Mouse (Mus musculus): ENCODE data around the gene Sprtn. TPM values are rescaled to one million over a fixed set of nuclear protein-coding genes. Genes with fewer than 3 reads are reported as not detected.

Gene Sprtn
- polyA plus RNA-seq, 1 experiment = 9.5 TPM

DNA sequence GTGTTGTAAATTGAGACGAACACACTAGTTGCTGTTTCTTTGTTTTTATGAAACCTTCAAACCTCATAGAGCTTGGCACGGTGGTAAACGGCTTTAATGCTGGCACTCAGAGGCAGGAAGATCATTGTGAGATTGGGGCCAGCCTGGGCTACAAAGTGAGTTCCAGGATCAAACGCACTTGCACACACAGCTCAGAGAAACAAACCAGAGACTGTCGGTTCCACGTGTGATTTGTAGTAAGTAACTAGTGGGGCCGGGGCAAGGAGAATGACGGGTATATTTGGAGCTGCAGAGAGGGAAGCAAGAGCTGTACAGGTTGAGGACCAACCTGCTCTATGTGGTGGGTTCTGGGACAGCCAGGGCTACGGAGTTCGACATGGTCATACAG lies 52.4 kb downstream of the Sprtn start:
- TF ChIP-seq GATA1 (IDR thresholded peaks at IDR 0.05; ENCODE audit: low read length) = no peak

DNA sequence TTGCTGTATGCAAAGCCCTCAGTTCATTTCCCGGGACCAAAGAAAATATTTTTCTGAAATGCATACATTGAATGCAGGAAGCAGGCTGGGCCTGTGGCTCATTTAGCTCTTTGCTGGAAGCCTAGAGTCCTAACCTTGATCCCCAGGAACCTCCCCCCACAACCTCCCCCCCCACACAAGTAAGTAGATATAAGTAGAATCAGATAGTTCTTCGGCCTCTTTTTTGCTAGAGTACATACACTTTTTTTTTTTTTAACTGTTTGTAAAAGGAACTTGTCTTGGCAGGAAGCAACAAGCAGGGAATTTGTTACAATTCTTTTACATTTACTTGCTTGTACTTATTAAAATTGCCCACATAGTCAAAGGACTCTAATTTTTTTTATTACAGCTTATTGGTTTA lies 53.2 kb downstream of the Sprtn start:
- TF ChIP-seq GATA1 (IDR thresholded peaks at IDR 0.05; ENCODE audit: low read length) = no peak

DNA sequence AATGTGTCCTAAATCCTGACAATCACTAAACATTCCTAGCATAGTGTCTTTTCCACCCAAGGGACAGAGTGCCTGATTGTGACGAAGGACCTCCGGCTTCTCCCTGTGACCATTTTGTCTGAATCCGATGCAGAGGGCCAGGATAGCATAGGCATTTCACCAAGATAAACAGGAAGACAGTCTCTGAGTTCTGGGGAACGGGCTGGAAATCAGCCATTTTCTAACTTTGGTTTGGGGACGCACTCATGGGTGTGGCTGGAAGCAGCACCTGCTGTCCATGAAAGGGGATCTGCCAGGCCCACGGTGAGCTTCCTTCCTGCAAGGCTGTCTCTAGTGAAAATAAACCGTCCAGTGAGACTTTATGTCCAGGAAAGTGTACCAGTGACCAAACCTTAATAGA lies 55.5 kb downstream of the Sprtn start:
- no peak for TF ChIP-seq GATA1 (IDR thresholded peaks at IDR 0.05; ENCODE audit: low read length)

DNA sequence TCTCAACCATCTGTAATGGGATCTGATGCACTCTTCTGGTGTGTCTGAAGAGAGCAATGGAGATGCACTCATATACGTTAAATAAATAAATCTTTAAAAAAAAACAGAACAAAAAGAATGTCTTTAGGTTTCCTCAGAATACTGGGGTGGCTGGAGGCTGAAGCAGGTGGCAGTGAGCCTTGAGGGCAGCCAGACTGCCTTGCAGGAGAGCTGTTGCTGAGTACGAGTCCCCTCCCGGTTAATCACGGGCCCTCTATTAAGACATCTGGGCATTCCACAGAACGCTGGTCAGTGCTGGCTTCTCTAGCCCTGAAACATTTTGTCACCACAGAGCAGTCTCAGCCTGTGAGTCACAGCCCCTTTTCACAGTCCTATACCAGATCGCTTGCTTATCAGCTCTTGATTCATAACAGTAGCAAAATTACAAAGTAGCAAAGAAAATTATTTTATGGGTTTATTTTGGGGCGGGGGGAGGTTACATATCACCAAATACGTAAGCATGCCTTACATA lies 56.9 kb downstream of the Sprtn start:
- no peak for TF ChIP-seq GATA1 (IDR thresholded peaks at IDR 0.05; ENCODE audit: low read length)

Other genes with a start within 250 kb of the Sprtn start
- gene 2310022B05Rik, start 234.5 kb upstream of the Sprtn start, polyA plus RNA-seq (2012) = 22.3 and 26.3 TPM in 2 replicates
- gene Ttc13, start 175.9 kb upstream of the Sprtn start, polyA plus RNA-seq (2012) = 12.7 and 13.4 TPM in 2 replicates
- gene Arv1, start 175.7 kb upstream of the Sprtn start, polyA plus RNA-seq (2012) = 16.6 and 21.2 TPM in 2 replicates
- not detected in 2 replicates for gene Fam89a, start 146.1 kb upstream of the Sprtn start, polyA plus RNA-seq (2012)
- gene Trim67, start 104.8 kb upstream of the Sprtn start, polyA plus RNA-seq (2012) = not detected in 2 replicates
- 101 and 119 TPM in 2 replicates for gene Gnpat, start 34.9 kb upstream of the Sprtn start, polyA plus RNA-seq (2012)
- 24.8 and 34.2 TPM in 2 replicates for gene 2810004N23Rik, start 34.8 kb upstream of the Sprtn start, polyA plus RNA-seq (2012)
- 11.9 and 12.4 TPM in 2 replicates for gene Exoc8, start 181 bp upstream of the Sprtn start, polyA plus RNA-seq (2012)
- 15.4 and 20.4 TPM in 2 replicates for gene Egln1, start 51.4 kb downstream of the Sprtn start, polyA plus RNA-seq (2012)
- gene Tsnax, start 115.1 kb downstream of the Sprtn start, polyA plus RNA-seq (2012) = 19.7 and 19.9 TPM in 2 replicates
- gene Disc1, start 156.3 kb downstream of the Sprtn start, polyA plus RNA-seq (2012) = not detected in 2 replicates

All from G1E-ER4 (cell line).